Mouse (Mus musculus): Measurements from ENCODE around the gene Zfp979.
"Not testable (repeated sequence)": the region's sequence is repeated elsewhere in the genome, so short reads cannot be mapped to it uniquely, and the experiment has no call there.

The Zfp979 gene

GRCm38 (mm10) chr4:147642413-147642812 lies at the start of gene Zfp979:
TSS of gene Zfp979 (minus strand) at chr4:147642513.
- DNase-seq: not testable (repeated sequence)

DNA sequence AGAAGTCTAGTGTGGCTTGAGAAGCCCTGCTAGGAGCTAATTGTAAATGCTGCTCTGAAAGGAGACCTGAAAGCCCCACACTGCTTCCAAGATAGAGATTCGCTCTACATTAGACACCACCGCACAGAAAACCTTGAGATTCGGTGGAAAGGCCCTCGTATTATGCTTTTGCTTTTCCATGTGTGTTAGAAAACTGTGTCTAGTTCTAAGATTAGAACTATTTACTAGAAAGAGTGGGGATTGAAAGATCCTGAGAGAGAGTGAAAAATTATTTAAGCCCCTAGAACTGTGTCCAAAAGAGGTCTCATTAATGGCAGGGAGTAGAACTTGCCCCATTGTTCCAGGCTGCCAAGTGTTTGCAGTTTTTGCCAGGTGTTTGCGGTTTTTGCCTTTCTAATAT lies 12.9 kb upstream of the Zfp979 start:
- DNase-seq: not testable (repeated sequence)

GRCm38 (mm10) chr4:147647407-147647806 lies 5.1 kb upstream of the Zfp979 start:
- not testable (repeated sequence) for DNase-seq

DNA sequence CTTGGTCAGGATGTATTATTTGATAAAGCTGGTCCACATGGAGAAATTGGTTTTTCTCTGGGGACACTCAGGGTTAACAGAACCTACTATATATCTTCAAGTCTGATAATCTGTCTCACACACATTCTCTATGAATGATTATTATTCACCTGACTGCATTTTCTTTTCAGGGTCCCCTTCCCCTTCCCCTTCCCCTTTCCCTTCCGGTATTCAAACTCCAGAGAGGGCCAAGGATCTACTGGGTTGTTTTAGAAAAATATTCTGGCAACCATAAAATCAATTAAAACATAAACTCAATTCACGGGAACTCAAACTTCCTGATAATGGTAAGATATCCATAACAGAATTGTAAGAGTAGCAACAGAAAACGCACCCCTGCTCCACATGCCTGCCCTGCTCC lies 381 bp downstream of the Zfp979 start:
- DNase-seq: not testable (repeated sequence)

DNA sequence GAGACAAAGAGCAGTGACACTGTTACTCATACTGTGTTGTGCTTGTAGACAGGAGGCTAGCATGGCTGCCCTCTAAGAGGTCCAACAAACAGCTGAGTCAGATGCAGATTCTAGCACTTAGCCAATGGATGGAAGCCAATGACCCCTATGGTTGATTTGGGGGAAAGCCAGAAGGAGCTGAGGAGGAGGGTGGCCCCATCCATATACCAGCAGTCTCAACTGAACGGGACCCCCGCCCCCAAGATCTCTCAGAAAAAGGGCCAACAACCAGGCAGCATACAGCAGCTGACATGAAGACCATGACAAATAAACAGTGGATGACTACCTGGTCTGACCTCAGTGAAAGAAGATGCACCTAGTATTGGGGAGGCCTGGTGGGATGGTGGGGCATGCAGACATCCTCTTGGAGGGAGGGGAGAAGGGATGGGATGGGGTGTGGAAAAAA lies 8.5 kb downstream of the Zfp979 start:
- DNase-seq: not testable (repeated sequence)

DNA sequence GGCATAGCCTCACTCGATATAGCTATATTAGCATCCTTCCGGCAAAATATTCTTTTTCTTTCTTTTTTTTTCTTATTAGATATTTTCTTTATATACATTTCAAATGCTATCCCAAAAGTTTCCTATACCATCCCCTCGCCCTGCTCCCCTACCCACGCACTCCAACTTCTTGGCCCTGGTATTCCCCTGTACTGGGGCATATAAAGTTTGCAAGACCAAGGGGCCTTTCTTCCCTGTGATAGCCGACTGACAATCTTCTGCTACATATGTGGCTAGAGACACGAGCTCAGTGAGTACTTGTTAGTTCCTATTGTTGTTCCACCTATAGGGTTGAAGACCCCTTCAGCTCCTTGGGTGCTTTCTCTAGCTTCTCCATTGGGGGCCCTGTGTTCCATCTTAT lies 35.8 kb downstream of the Zfp979 start:
- DNase-seq: not testable (repeated sequence)

DNA sequence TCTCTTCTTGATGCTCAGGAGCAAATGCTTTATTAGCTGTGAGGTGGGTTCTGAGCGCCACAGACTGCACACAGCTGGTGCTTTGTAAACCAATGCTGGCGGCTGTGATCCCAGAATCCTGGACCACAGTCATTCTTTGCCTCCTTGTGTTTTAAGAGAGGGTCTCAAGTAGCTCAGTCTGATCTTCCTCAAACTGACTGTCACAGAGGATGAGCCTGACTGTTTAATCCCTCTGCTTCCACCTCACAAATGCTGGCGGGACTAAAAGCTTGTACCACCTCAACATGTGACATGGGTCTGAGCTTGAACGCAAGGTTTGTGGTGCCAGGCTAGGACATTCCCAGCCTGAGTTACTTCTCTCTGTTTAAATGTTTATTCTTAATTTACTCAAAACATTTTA lies 36.8 kb downstream of the Zfp979 start:
- DNase-seq: no peak

DNA sequence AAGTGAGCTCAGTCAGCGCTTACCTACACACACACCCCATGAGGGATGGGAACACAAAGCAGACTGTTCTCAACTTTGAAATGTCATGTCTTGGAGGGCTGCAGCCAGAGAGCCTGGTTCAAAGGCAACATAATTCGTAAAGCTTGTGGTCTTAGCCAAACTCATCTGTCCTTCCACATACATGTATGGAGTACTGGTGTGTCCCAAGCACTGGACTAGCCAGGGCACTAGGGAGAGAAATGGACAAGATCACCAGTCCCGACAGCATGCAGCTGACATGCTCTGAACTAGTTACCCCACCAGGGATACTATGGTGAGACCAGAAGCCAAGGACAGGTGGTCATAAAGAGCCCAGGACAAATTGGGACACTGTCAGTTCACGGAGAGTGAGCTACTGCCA lies 38.5 kb downstream of the Zfp979 start:
- DNase-seq: no peak

GRCm38 (mm10) chr4:147601881-147602280 lies 40.4 kb downstream of the Zfp979 start:
- no peak for DNase-seq

- no peak for DNase-seq
These were observed 43.5 kb downstream of the Zfp979 start for GRCm38 (mm10) chr4:147598831-147599230.

- no peak for DNase-seq
These were observed 44.6 kb downstream of the Zfp979 start for GRCm38 (mm10) chr4:147597685-147598084.

- DNase-seq: not testable (repeated sequence)
These were observed 47.7 kb downstream of the Zfp979 start for GRCm38 (mm10) chr4:147594630-147595029.

DNA sequence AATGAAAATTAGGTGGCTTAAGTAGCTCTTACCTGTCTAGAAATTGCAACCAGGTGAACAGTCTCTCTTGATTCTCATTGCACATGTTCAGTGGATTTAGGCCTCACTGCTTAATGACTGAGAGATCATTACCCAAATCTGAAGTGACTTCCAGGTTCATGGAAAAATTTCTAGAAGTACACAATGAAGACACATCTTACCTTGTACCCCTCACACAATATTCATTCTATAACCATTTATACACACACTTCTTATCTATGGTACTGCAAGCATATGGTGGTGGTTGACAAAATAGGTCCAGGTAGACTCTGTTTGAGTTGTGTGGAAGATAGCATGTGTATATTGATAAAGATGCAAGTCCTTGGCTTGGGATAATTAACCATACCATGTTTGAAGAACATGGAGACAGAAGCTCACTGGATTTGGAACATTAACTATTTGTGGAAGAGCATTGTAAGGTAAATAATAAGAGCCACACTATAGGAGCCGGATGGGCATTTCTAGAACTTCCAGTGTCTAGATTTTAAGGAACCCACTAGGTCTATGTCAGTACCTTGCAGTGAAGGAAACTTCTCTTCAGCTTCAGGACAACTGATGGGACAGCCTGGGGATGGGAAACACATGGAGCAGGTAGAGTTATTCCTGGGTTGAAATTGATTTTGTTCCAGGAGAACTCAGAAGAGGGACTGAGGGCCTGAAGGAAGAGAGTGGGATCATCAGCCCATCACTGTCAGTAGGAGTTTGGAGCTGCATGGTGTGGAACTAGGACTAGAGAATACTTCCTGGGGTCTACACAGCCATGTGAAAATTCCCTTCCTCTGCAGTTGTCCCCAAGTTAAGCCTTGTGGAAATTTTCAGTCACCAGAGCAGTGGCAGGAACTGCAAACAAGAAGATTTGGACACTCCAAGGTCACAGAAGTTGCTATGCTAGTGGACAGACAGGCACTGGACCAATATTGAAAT lies 55.5 kb downstream of the Zfp979 start:
- DNase-seq: no peak

DNA sequence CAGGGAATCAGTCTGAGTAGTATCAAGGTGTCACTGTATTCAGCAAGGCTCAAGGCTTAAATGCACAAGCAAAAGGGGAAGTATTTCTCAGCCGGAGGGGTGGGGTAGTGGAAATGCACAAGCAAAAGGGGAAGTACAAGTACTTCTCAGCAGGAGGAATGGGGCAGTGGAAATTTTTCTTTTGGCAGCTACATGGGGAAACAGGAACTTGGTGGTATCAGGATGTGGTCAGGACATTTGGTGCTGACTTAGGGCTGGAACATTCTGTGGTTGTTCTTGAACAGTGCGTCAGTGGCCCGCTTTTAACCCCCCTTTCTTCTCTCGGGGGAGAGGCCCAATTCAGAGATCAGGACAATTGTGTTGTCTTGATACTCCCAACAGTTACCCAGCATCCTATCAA lies 62.9 kb downstream of the Zfp979 start:
- not testable (repeated sequence) for DNase-seq

DNA sequence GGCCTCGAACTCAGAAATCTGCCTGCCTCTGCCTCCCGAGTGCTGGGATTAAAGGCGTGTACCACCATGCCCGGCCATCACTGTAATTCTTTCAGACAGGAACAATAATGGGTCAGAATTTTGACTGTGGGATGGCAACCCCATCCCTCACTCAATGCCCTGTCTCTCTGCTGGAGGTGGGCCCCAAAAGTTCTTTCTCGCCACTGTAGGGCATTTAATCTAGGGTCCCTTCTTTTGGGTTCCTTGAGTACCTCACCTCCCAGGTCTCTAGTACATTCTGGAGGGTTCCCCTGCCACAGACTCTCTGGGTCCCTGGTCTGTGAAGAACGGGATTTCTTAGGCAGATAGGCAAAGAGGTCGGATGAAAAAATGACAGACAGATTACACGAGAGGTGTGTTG lies 71.2 kb downstream of the Zfp979 start:
- not testable (repeated sequence) for DNase-seq

DNA sequence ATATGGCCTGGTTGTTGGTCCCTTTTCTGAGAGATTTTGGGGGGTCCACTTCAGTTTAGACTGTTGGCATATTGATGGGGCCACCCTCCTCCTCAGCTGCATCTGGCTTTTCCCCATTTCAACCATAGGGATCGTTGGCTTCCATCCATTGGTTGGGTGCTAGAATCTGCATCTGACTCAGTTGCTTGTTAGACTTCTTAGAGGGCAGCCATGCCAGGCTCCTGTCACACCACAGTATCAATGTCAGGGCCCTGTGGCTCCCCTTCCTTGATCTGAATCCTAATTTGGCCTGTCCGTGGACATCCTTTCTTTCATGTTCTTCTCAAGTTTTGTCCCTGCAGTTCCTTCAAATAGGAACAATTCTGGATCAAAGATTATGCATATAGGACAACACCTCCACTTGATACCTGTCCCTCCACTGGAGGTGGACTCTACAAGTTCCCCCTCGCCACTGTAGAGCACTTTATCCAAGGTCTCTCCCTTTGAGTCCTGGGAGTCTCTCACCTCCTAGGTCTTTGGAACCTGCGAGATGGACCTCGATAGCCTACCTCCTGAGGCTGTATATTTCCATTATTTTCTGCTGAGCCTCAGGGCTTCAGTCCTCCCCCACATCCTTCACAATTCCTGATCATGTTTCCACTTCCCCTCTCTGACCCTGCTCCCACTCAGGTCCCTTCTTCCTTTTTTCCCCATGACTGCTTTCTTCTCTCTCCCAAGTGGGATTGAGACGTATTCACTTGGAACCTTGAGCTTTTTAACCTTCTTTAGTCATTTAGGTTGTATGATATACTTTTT lies 76.7 kb downstream of the Zfp979 start:
- no peak for DNase-seq
